Mouse (Mus musculus): ENCODE measurements at regions not wholly inside any gene's neighbourhood (a gene's known extent, or its start where the extent isn't known, plus 50 kb on each side); places are given as distances from the start of the nearest gene placed in this dataset.

DNA sequence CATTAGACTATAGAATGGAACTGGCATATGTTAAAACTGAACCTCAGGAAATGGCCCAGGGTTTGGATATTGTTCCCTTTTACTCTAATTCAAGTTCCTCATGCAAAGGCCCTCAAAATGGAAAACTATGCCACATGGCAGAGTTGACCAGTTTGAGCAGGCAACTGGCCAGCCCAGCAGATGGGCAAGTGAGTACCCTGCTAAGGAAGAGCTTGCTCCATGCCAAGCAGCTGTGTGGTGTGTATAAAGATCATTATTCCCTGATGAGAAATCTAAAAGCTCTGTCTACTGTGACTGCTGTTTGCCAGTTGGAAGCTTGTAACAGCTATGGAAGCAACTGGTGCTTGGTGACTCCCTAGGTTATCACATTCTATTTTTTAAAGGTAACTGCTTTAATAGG lies 453.4 kb upstream of the Foxg1 start:
- no peak for DNase-seq (ENCODE audit: low read depth, low spot score)

GRCm38 (mm10) chr12:48946505-48946904 lies 436.0 kb upstream of the Foxg1 start:
- peak; percentile 43 for DNase-seq (ENCODE audit: low read depth, low spot score)

DNA sequence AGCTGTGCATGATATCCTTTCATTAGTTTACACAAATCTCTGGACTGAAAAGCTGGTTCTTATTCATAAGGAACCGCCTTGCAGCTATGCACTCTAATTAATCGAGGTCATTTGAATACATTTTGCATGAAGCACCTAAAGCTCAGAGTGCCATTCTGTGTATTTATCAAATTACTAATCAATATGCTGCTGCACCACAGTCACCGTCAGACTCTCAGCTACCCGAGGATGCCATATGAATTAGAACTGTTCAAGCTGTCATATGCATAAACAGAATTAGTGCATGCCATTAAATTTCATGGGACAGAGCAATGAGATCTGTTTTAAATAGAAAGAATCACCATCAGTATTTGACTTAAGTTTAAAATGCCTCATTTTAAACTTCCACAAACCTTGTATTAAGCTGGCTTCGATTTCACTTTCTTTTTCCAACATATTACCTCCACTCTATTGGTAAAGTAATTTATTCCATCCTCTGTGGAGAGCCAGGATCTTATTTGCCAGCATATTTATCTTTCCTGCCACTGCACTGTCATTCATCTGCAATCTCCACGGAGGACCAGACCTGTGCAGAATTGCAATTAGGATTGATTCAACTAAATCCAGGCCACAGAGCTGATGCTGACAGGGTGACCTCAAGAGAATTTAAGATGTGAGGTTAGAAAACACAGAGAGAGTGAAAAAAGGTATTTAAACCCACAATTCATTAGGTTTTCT lies 423.0 kb upstream of the Foxg1 start:
- no peak for DNase-seq (ENCODE audit: low read depth, low spot score)

DNA sequence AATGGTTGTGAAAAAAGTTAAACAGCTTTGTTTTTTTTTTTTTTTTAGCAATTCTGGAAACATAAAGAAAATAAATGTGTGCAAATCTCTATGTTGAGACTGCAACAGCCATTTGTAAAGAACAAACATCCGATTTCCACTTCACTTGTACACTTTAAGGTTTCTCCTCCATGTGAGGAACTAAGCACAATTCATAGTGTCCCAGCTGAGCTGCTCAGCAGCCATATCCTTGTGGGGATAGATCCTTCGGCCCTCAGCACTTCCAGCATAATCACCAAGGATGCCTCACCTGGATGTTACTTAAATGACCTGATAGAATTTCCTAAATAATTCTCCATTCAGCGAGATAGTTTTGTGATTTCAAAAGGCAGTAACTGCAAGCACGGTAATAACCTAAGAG lies 422.4 kb upstream of the Foxg1 start:
- no peak for DNase-seq (ENCODE audit: low read depth, low spot score)

DNA sequence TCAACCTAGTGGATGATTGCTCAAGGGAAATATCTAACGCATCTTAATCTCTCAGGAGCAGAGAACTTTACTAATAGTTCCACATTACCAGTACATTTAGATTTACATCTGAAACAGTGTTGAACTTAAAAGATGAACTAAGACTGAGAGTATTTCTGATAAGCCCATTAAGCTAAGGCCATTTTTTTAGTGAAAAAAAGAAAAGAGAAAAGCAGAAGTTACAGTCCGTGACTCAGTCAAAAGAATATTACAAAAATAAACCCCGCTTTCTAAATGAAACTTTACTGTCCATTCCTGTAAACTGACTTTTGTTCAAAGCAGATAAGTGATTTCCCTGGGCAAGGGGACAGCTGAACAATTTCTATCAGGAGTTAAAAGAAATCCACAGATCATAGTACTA lies 419.0 kb upstream of the Foxg1 start:
- no peak for DNase-seq (ENCODE audit: low read depth, low spot score)
